Mouse (Mus musculus): ENCODE measurements around the gene Grhpr. TPM values are rescaled to one million over a fixed set of nuclear protein-coding genes. Genes with fewer than 3 reads are reported as not detected.

Grhpr gene
- polyA plus RNA-seq, 1 experiment from 2014 or later = 43.9 TPM

DNA sequence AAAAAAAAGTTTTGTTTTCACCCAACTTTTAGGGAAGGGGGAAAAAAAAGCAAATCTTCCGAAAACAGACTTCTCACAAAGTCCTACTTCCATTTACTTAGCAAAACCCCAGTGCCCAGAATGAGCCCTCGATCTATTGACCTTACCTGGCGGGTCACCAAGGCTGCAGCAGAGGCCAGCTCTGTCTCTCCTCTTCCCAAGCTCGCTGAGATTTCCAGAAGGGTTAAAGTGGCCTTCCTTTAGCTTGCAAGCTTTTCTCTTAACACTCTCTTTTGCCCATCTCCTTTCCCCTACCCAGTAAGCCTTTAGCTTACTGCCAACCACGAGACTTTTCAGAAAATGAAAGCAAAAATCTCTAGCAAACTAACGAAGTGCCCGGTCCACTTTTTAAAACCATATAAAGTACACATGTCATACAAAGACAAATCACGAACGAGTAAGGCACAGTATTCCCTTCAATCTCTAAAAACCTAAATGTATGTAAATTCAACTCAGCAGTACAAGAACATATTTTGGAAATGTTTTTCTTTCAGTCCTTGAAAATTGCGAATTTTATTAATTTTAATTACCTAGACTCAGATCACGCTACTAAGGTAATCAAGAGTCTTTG, 29.7 kb downstream of the Grhpr start:
- no peaks in the 10 kb centered on the region for H3K27me3 ChIP-seq (ENCODE audit: control insufficient read depth, insufficient read depth, low read length)
- H3K4me2 ChIP-seq (ENCODE audit: low read depth, low read length) = peak overlapping the region; percentile 53
- H3K9ac ChIP-seq (replicated peaks; ENCODE audit: low read length) = peak overlapping the region; percentile 86
- H3K4me1 ChIP-seq (ENCODE audit: control insufficient read depth, insufficient read depth, low read length) = no peaks in the 10 kb centered on the region
- ATAC-seq (replicated peaks; ENCODE audit: insufficient number of reproducible peaks, low FRiP score, low TSS enrichment, low read depth) = no peak
- H3K36me3 ChIP-seq (replicated peaks; ENCODE audit: control insufficient read depth, insufficient read depth, low read depth, low read length) = no peaks in the 10 kb centered on the region
- H3K9me3 ChIP-seq (replicated peaks; ENCODE audit: control insufficient read depth, low read length) = no peaks in the 10 kb centered on the region
- peak overlapping the region; percentile 70 for H3K4me3 ChIP-seq (ENCODE audit: low read depth, low read length)
- no peak overlapping the region for H3K27ac ChIP-seq (replicated peaks; ENCODE audit: low read depth, low read length)
- 10% methylated on average over 11 of the region's 11 CpGs for WGBS
- no peak for DNase-seq (ENCODE audit: low spot score)

DNA sequence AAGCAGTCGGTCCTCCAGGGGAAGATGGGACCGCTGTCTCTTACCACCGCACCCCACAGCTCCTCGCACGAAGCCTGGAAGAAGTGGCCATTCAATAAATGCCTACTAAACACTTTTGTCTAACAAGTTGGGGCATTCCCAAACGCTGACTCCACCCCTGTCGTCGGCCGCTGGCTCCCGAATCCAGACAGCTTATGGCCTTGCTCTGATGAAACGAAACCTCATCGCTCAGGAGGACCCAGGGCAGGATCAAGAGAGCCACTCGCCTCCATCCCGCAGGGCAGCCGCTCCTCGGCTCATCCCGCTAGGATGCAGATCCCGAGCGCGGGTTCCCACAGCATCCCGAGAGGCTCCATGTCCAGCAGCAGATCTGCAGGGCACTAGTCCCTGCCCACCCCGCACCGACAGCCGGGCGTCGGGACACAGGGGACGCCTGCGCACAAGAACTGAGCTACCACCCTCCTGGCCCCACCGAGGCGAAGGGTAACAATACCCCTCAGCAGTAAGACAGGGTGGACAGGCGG, 30.4 kb downstream of the Grhpr start:
- Histone ChIP-seq H3K4me3 (ENCODE audit: low read depth, low read length) (peak overlapping the region; percentile 70), H3K27ac (replicated peaks; ENCODE audit: low read depth, low read length) (peak overlapping the region; percentile 91), H3K9me3 (replicated peaks; ENCODE audit: control insufficient read depth, low read length) (no peaks in the 10 kb centered on the region), H3K36me3 (replicated peaks; ENCODE audit: control insufficient read depth, insufficient read depth, low read depth, low read length) (no peaks in the 10 kb centered on the region), H3K9ac (replicated peaks; ENCODE audit: low read length) (peak overlapping the region; percentile 86), H3K4me1 (ENCODE audit: control insufficient read depth, insufficient read depth, low read length) (no peaks in the 10 kb centered on the region), H3K27me3 (ENCODE audit: control insufficient read depth, insufficient read depth, low read length) (no peaks in the 10 kb centered on the region), H3K4me2 (ENCODE audit: low read depth, low read length) (peak overlapping the region; percentile 53)
- ATAC-seq (replicated peaks; ENCODE audit: insufficient number of reproducible peaks, low FRiP score, low TSS enrichment, low read depth) = peak; percentile 86
- peak; percentile 60 for DNase-seq (ENCODE audit: low spot score)
- 0% methylated on average over 31 of the region's 31 CpGs for WGBS

DNA sequence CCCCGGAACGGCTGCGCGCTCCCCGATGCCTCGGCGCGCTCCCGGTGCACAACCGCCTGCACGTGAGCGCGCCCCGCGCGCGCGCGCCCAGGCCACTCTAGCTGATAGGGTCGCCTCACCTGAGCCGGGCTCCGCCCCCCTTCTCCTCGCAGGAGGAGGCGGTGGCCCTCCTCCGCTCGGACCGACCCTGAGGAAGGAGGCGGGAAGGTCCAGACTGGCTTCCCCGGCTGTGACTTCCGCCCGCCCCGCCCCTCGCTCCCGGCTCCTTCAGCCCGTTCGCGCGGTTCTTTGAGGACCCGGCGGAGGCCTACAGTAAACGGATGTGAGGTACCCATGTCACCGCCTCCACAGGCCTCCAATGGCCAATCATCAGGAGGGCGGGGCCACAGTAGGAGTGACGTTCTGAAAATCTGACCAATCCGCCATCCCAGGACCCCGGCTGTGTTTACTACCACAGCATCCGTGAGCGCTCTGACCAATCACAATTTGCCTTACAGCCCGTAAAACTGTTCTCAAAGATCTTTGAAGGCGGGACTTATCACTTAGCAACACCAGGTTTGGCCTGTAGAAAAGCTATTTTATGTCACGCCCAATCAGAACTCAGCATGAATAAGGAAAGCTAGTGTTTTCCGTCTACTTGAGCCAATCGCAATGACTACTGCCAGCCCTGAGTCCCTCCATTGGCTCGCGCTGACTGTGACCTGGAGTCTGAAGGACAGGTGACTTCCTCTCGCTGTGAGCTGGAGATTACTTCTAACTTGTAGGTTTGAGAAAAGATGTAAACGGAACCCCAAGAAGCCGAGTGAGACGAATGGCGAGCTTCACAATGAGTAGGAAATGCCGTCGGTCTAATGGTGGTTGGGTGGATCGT, 31.1 kb downstream of the Grhpr start, which contains the start of gene Zbtb5:
Zbtb5 (minus strand) TSS at position 308 of the 871 bp plus-strand sequence.
- Histone ChIP-seq H3K9ac (replicated peaks; ENCODE audit: low read length) (peak within 1 kb of the TSS; percentile 86), H3K36me3 (replicated peaks; ENCODE audit: control insufficient read depth, insufficient read depth, low read depth, low read length) (no peaks in the 10 kb centered on the region), H3K4me1 (ENCODE audit: control insufficient read depth, insufficient read depth, low read length) (no peaks in the 10 kb centered on the region), H3K4me3 (ENCODE audit: low read depth, low read length) (peak within 1 kb of the TSS; percentile 70), H3K27ac (replicated peaks; ENCODE audit: low read depth, low read length) (peak within 1 kb of the TSS; percentile 91), H3K4me2 (ENCODE audit: low read depth, low read length) (peak within 1 kb of the TSS; percentile 65), H3K9me3 (replicated peaks; ENCODE audit: control insufficient read depth, low read length) (no peaks in the 10 kb centered on the region), H3K27me3 (ENCODE audit: control insufficient read depth, insufficient read depth, low read length) (no peaks in the 10 kb centered on the region)
- DNase-seq (ENCODE audit: low spot score) (peak; percentile 100), ATAC-seq (replicated peaks; ENCODE audit: insufficient number of reproducible peaks, low FRiP score, low TSS enrichment, low read depth) (peak; percentile 99)
- under 1% methylated on average over 48 of the region's 63 CpGs for WGBS

DNA sequence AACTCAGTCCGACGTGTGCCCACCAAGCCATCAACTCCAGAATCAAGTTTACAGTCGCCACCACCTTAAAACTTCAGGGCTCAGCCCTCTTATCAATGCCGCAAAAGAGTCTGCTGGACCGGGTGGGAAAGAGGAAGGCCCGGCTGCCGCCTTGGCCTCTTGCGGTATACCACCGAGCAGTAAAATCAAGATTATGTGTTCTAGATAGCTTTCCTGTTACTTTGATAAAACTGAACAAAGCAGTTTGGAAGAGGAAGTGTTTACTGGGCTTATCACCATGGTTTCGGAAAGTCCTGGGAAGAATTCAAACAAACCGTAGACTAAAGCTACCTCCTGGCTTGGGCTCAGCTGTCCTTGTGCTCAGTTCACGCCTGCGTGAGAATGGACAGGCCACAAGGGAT, 31.8 kb downstream of the Grhpr start:
- no peaks in the 10 kb centered on the region for H3K9me3 ChIP-seq (replicated peaks; ENCODE audit: control insufficient read depth, low read length)

DNA sequence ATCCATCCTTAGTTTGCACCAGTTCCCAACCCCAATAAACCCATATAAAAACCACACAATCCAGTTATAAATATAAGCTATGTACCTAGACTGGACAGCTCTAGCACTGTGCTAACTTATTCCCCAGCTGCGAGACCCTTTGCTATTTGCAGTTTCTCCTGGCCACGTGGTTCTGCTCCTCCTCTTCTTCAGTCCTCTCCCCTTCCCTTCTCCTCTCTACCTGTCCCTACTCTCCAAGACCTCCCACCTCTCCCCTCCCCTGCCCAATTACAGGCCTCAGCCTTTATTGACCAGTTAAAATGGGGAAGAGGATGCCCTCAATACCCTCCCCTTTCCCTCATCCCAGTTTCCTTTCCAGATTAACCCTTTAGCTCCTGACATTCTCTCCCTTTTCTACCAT, 32.3 kb downstream of the Grhpr start:
- Histone ChIP-seq H3K27me3 (ENCODE audit: control insufficient read depth, insufficient read depth, low read length) (no peaks in the 10 kb centered on the region), H3K9ac (replicated peaks; ENCODE audit: low read length) (peak overlapping the region; percentile 72; the same call in 1 of the 2 replicates), H3K27ac (replicated peaks; ENCODE audit: low read depth, low read length) (no peak overlapping the region), H3K4me3 (ENCODE audit: low read depth, low read length) (peak overlapping the region; percentile 56), H3K9me3 (replicated peaks; ENCODE audit: control insufficient read depth, low read length) (no peaks in the 10 kb centered on the region), H3K36me3 (replicated peaks; ENCODE audit: control insufficient read depth, insufficient read depth, low read depth, low read length) (no peaks in the 10 kb centered on the region), H3K4me2 (ENCODE audit: low read depth, low read length) (peak overlapping the region; percentile 65; the same call in 1 of the 2 replicates), H3K4me1 (ENCODE audit: control insufficient read depth, insufficient read depth, low read length) (no peaks in the 10 kb centered on the region)
- ATAC-seq (replicated peaks; ENCODE audit: insufficient number of reproducible peaks, low FRiP score, low TSS enrichment, low read depth) = no peak
- WGBS = 5% methylated on average over 2 of the region's 2 CpGs
- DNase-seq (ENCODE audit: low spot score) = no peak

More for the DNA sequence above, 31.8 kb downstream of the Grhpr start:
- H3K4me2 ChIP-seq (ENCODE audit: low read depth, low read length) = peak overlapping the region; percentile 65
- no peaks in the 10 kb centered on the region for H3K36me3 ChIP-seq (replicated peaks; ENCODE audit: control insufficient read depth, insufficient read depth, low read depth, low read length)
- no peak for ATAC-seq (replicated peaks; ENCODE audit: insufficient number of reproducible peaks, low FRiP score, low TSS enrichment, low read depth)
- DNase-seq (ENCODE audit: low spot score) = no peak
- peak overlapping the region; percentile 72 for H3K9ac ChIP-seq (replicated peaks; ENCODE audit: low read length)
- H3K4me1 ChIP-seq (ENCODE audit: control insufficient read depth, insufficient read depth, low read length) = no peaks in the 10 kb centered on the region
- H3K27me3 ChIP-seq (ENCODE audit: control insufficient read depth, insufficient read depth, low read length) = no peaks in the 10 kb centered on the region
- H3K27ac ChIP-seq (replicated peaks; ENCODE audit: low read depth, low read length) = peak overlapping the region; percentile 54; the same call in 1 of the 2 replicates
- peak overlapping the region; percentile 56 for H3K4me3 ChIP-seq (ENCODE audit: low read depth, low read length)
- 3% methylated on average over 13 of the region's 13 CpGs for WGBS

DNA sequence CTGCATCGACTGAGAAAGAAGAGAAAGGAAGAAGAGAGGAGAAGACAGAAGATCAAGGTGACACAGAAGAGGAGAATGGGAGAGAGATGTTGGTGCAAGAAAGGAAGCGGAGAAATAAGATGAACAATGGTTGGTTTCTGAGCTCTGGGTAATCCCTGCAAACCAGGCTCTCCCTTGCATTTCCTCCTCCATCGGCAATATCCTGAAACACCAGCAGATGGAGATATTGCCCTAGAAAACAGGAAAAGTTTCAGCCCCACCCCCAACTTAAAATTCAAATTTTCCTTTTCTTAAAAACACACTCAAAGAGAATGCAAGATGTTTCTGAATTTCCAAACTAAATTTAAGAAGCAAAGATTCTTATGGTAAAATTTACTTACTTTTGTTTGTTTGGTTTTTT, 34.4 kb downstream of the Grhpr start:
- Histone ChIP-seq H3K36me3 (replicated peaks; ENCODE audit: control insufficient read depth, insufficient read depth, low read depth, low read length) (no peaks in the 10 kb centered on the region), H3K27ac (replicated peaks; ENCODE audit: low read depth, low read length) (no peak overlapping the region), H3K4me3 (ENCODE audit: low read depth, low read length) (no peak overlapping the region), H3K9me3 (replicated peaks; ENCODE audit: control insufficient read depth, low read length) (no peaks in the 10 kb centered on the region), H3K9ac (replicated peaks; ENCODE audit: low read length) (0 out of 2 replicates have a peak overlapping the region, but pooled peaks have one; percentile 5), H3K4me1 (ENCODE audit: control insufficient read depth, insufficient read depth, low read length) (peaks cover 2% of the 10 kb centered on the region), H3K27me3 (ENCODE audit: control insufficient read depth, insufficient read depth, low read length) (no peaks in the 10 kb centered on the region), H3K4me2 (ENCODE audit: low read depth, low read length) (no peak overlapping the region)
- WGBS = 17% methylated on average over 3 of the region's 3 CpGs
- DNase-seq (ENCODE audit: low spot score) = peak; percentile 74
- no peak for ATAC-seq (replicated peaks; ENCODE audit: insufficient number of reproducible peaks, low FRiP score, low TSS enrichment, low read depth)

DNA sequence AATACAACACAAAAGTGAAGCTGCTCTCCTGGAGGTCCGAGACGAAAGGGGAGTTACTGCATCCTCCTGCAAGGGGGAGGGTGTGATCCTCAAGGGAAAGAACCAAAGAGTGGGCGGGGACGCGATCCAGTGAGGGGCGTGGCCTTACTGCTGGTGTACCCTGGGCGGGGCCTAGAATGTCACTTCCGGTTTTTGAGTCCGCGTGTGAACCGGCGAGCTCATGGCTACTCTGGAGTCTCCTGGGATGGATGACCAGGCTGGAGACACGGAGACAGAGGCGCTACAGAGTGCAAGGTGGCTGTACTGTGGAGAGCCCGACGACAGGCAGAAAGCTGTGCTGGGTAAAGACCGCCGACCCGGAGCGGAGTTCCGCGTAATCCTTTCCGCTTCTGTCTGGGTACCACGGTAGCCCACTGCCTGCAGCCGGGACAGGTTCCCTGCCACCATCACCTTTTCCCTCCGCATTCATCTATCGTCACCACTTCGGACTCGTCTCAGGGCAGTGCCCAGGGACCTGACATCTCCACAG, 37.3 kb downstream of the Grhpr start, which contains the start of gene Polr1e:
Polr1e (plus strand) TSS at position 132 of the 529 bp plus-strand sequence.
- DNase-seq (ENCODE audit: low spot score) (peak; percentile 97), ATAC-seq (replicated peaks; ENCODE audit: insufficient number of reproducible peaks, low FRiP score, low TSS enrichment, low read depth) (peak; percentile 74)
- no peak within 1 kb of the TSS for H3K27ac ChIP-seq (replicated peaks; ENCODE audit: low read depth, low read length)
- H3K4me2 ChIP-seq (ENCODE audit: low read depth, low read length) = peak within 1 kb of the TSS; percentile 64
- peak within 1 kb of the TSS; percentile 78 for H3K4me3 ChIP-seq (ENCODE audit: low read depth, low read length)
- H3K36me3 ChIP-seq (replicated peaks; ENCODE audit: control insufficient read depth, insufficient read depth, low read depth, low read length) = no peaks in the 10 kb centered on the region
- under 1% methylated on average over 29 of the region's 29 CpGs for WGBS
- peak within 1 kb of the TSS; percentile 69 for H3K9ac ChIP-seq (replicated peaks; ENCODE audit: low read length)
- no peaks in the 10 kb centered on the region for H3K9me3 ChIP-seq (replicated peaks; ENCODE audit: control insufficient read depth, low read length)
- H3K4me1 ChIP-seq (ENCODE audit: control insufficient read depth, insufficient read depth, low read length) = peaks cover 2% of the 10 kb centered on the region
- H3K27me3 ChIP-seq (ENCODE audit: control insufficient read depth, insufficient read depth, low read length) = no peaks in the 10 kb centered on the region
